Mouse (Mus musculus) thymus, adult 2 months (tissue): Measurements from ENCODE around the gene Mapkapk2.

Source experiments
- CTCF ChIP-seq: fragments of 200-500 bp; IDR thresholded peaks from 2 replicates; pipeline ENCODE4 v1.5.1; 2012; ENCODE audit warnings: mild to moderate bottlenecking, control low read depth, low read length, moderate library complexity, borderline replicate concordance; ENCODE audit not compliant: control insufficient read depth, poor library complexity, insufficient read depth; ENCODE audit errors: extremely low read depth
- POLR2A ChIP-seq: fragments of 200-500 bp; IDR thresholded peaks from 2 replicates; pipeline ENCODE4 v1.6.1; 2012; ENCODE audit warnings: mild to moderate bottlenecking, low read length, control low read depth, moderate library complexity; ENCODE audit not compliant: control insufficient read depth, poor library complexity, insufficient read depth; ENCODE audit errors: extremely low read depth

DNA sequence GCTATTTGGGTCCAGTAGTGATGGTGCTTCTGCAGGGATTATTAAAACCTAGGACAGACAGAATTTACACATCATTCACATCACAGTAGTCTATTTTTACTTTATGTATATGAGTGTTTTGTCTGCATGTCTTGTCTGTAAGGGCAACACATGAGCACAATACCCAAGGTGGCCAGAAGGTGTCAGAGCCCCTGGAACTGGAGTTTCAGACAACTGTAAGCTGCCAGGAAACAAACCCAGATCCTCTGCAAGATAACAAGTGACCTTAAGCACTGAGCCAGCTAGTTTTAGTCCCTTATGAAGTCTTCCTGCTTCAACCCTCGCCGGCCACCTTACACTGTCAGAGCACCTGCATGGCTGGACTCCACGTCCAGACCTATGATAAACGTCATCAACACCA, 17.9 kb downstream of the Mapkapk2 start:
- TF ChIP-seq CTCF (no peak), POLR2A (no peak)
